Mouse (Mus musculus): ENCODE data around the gene Lgi1.

The Lgi1 gene

DNA sequence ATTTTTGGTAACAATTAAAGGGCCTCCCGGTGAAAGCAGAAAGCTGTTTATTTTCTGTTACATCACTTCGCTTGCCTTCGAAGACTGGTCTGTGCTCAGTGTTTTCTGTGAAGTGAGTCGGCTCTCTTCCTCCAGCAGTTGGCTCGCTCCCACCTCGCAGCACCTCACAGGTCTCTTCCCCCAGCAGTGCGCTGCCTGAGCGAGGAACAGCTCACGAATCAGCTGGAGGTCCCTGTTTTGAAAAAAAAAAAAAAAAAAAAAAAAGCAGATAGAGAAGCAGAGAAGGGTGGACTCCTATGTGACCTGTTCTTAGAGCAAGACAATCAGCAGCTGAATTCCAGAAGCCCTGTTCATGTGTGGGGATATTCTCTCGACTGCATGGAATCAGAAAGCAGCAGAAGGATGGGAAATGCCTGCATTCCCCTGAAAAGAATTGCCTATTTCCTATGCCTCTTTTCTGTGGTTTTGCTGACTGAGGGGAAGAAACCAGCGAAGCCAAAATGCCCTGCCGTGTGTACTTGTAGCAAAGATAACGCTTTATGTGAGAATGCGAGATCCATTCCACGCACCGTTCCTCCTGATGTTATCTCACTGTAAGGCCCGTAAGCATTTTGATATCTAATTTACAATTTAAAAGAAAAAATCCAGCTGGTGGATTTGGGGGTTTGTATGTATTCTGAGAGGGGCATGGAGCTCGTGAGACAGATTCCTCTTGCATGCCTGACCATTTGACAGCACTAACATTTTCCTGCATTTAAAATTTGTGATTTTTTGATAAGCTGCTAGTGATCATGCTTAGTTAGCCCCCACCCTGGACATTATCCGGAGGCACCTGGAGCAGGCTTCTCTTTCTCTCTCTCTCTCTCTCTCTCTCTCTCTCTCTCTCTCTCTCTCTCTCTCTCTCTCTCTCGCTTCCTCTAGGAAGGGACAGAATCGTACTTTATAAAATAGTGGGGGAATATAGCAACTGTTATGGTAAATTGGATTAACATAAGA is at the start of gene Lgi1:
Gene Lgi1, plus strand, starts transcription at position 32 of the 996 bp plus-strand sequence.
- POLR2A ChIA-PET: interaction anchor here (0.6 to 17.4 kb wide), 17 partner anchors 10 to 884 kb away, joined by 3 to 331 read pairs (median 4); no protein-coding TSS in a partner anchor
- CTCF ChIA-PET: interaction anchor here (0.5 to 2.4 kb wide), 8 partner anchors 11 to 722 kb away, joined by 3 to 9 read pairs (median 3); no protein-coding TSS in a partner anchor

DNA sequence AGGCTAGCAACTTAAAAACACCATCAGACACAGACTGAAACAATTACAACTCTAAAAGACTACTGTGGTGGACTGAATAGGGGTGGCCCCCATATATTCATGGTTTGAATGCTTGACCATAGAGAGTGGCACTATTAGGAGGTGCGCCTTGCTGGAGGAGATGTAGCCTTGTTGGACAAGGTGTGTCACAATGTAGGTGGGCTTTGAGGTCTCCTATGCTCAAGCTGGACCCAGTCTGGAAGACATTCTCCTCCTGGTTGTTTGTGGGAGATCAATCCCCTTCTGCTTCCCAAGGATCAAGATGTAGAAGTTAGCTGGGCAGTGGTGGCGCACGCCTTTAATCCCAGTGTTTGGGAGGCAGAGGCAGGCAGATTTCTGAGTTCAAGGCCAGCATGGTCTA is 46.6 kb upstream of the Lgi1 start:
- CTCF ChIA-PET: interaction anchor here in 1 of 4 experiments (1.0 kb wide), 1 partner anchor 98 kb away, joined by 3 read pairs; no protein-coding TSS in a partner anchor
- POLR2A ChIA-PET: interaction anchor here in 1 of 4 experiments (0.8 kb wide), 1 partner anchor 198 kb away, joined by 3 read pairs; no protein-coding TSS in a partner anchor

DNA sequence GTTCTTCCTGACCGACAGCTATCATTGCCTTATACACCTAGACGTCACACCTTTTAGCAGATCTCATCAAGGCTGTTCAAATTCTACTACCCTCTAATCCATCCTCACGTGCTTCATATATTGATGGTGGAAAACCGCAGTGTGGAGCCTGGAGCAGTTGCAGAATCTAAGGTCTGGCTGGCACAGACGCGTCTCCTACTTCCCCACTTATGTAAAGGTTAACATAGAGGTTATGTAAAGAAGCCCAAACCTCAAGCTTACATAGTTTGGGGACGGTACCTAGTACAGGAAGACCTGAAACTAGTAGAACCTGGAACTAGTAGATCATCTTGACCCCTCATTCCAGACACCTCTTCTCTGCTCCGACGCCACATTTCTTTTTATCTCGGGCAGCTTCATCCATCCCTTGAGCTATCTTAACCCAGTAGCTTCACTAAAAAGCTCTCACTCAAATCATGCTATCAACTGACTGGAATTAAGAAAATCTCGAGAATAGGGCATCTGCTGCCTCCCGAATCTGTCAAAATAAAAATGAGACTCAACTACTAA is 40.9 kb upstream of the Lgi1 start:
- ChIA-PET POLR2A (interaction anchor here in 3 of 4 experiments (0.7 to 6.0 kb wide), 23 partner anchors 9 to 302 kb away, joined by 3 to 73 read pairs (median 5); no protein-coding TSS in a partner anchor), CTCF (interaction anchor here (0.7 to 1.8 kb wide), 10 partner anchors 14 to 268 kb away, joined by 3 to 8 read pairs (median 3); no protein-coding TSS in a partner anchor)

DNA sequence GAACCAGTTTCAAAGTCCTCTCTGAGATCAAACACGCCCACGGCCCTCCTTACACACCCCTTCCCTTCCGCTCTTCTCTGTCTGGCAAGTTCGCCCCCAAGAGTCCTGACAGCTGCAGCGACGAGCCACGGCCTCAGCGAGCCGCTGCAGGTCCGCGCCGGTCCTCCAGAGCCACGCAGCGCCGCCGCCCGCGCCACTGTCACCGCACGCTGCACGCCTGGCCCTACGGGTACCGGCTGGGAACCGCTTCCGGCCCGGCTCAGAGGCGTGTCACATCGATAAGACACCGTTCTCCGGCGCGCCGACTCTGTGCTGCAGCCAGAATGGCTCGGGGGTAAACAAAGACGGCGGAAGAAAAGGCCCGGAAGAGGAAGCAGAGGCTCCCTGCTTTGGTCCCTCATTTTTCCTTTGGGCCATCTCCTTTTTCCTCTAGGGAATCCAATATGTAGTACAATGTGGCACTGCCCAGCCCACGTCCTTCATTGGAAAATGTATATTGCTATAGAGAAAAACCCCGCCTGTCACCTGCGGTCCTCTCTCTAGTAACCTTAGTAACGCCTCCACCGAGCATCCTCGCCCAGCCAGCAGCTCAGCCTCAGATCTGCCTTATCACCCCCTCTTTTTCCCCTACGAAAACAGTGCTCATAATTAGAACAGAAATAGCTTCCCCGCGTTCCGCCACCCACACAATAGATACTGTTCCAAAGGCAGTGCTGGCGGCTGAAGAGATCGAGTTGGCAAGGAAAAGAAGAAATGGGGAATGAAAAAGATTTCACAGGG is 40.2 kb upstream of the Lgi1 start, which contains the start of gene Fra10ac1:
Gene Fra10ac1, minus strand, starts transcription at position 252 of the 780 bp plus-strand sequence.
- ChIA-PET CTCF (interaction anchor here (0.5 to 1.8 kb wide), 11 partner anchors 18 to 268 kb away, joined by 3 to 10 read pairs (median 4); no protein-coding TSS in a partner anchor), POLR2A (interaction anchor here (0.6 to 6.0 kb wide), 37 partner anchors 8 to 520 kb away, joined by 3 to 73 read pairs (median 4); no protein-coding TSS in a partner anchor)

DNA sequence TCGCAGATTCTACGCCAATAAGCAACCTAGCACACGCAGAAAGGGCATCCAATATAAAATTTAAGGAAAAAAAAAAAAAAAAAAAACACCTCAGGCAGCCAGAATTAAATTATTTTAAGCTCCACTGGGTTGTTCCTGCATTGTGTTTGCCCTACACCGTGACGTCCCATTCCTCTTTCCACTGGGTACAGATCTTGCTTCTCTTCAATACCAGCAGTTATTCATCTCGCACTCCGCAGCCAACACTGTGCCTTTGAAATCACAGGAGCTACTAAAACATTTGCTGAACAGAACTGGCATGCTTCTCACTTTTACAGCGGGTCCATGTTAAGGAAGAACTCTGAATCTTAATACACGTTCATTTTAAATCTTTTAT is 39.7 kb upstream of the Lgi1 start:
- ChIA-PET CTCF (interaction anchor here in 3 of 4 experiments (0.6 to 1.8 kb wide), 7 partner anchors 18 to 785 kb away, joined by 3 to 10 read pairs (median 4); no protein-coding TSS in a partner anchor), POLR2A (interaction anchor here in 3 of 4 experiments (0.6 to 6.0 kb wide), 26 partner anchors 10 to 737 kb away, joined by 3 to 73 read pairs (median 4); no protein-coding TSS in a partner anchor)

DNA sequence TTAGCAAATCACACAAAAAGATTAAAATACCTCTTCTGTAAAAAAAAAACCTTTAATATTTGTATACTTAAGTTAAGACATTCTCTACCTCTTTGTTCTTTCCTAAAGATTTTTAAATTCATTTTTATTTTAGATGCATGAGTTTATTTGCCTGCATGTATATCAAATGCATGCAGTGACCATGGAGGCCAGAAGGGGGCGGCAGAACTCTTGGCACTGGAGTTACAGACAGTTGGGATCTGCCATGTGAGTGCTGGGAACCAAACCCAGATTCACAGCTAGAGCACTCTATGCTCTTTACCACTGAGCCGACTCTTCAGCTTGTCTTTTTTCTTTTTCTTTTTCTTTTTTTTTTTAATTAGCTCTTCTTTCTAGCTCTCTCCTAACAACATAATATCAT is 35.6 kb upstream of the Lgi1 start:
- CTCF ChIA-PET: interaction anchor here in 3 of 4 experiments (0.5 to 1.8 kb wide), 9 partner anchors 9 to 525 kb away, joined by 3 to 16 read pairs (median 5); no protein-coding TSS in a partner anchor
- POLR2A ChIA-PET: interaction anchor here (0.6 to 2.3 kb wide), 15 partner anchors 9 to 206 kb away, joined by 3 to 13 read pairs (median 4); no protein-coding TSS in a partner anchor

DNA sequence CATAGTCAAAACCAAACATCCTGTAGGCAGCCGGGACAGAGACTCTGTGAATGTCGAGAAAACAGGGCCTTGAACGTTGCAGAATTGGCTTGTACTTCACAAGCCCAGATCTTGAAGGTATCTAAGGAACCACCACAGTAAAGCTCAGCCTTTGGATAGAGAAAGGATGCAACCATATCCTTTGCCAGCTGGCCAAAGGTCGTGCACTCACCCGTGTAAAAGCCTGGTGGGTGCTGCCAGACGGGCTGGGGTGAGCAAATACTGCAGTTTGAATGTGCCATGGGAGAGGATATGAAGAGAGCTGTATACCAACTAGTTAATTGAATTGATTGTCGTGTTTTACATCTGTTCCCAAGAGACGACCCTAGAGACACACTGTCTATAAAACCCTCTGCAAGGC is 32.2 kb upstream of the Lgi1 start:
- CTCF ChIA-PET: interaction anchor here in 1 of 4 experiments (0.6 kb wide), 1 partner anchor 107 kb away, joined by 3 read pairs; the partner anchor contains the start of gene Rbp4

DNA sequence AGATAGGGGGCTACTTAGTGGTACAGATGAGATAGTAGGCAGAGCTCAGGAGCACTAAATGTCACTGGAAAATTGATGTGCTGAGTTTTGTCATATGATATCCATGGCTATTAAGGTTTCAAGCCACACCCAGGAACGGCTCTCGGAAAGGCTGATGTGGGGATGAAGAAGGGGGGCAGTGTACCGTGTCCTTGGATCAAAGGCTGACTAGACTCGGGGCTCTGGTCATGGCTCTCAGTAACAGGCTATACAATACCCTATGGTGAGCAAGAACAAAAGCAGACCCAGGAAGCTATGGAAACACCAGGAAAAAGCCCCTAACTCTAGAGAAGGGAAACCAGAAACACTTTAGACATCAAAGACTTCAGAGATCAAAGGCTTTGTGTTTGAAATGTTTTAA is 31.8 kb upstream of the Lgi1 start:
- CTCF ChIA-PET: no interaction called here
- POLR2A ChIA-PET: interaction anchor here in 1 of 4 experiments (0.5 to 1.9 kb wide), 8 partner anchors 9 to 104 kb away, joined by 3 to 8 read pairs (median 5); partner anchors contain the start of gene Fra10ac1

More for the DNA sequence above, 32.2 kb upstream of the Lgi1 start:
- POLR2A ChIA-PET: interaction anchor here in 1 of 4 experiments (0.9 to 1.9 kb wide), 7 partner anchors 9 to 105 kb away, joined by 3 to 8 read pairs (median 3); partner anchors contain the start of gene Fra10ac1

DNA sequence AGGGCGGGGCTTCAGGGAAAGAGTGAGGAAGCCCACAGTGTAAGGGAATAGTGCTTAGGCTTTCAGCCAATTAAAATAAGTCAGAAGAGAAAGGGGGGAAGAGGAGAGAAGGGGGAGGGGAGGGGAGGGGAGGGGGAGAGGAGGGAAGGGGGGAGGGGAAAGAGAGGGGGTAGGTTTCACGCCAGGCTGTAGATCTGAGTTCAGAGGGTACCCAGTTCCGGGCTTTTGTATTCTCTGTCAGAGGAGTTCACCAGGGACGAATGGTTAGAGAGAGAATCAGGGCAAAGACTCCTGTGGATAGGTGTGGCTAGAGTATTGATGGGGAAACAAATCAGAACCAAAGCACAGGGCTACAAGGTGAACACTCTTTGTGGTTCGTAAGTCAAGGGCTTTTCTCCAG is 27.8 kb upstream of the Lgi1 start:
- POLR2A ChIA-PET: interaction anchor here in 3 of 4 experiments (0.5 to 9.3 kb wide), 18 partner anchors 12 to 203 kb away, joined by 3 to 136 read pairs (median 5); partner anchors contain the start of genes Fra10ac1 (in 1 of the 3) and Slc35g1 (in 1 of the 3)
- CTCF ChIA-PET: interaction anchor here in 3 of 4 experiments (0.6 to 3.7 kb wide), 6 partner anchors 17 to 421 kb away, joined by 3 to 18 read pairs (median 4); no protein-coding TSS in a partner anchor

DNA sequence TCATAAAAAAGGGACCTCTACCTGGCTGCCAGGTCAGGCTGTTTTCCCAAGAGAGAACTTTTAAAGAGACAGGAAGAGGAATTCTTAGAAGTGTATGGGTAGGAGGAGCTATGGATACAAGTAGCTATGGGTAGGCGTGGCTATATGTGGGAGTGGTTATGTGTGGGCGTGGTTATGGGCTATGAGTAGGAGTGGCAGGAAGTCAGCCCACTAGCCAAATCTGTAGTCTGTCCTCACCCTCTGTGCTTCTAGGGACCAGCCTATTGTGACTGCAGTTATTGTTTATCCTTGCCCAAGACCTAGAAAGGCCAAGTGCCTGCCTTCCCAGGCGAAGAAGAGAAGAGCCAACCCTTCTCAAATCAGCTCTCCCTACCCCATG is 26.5 kb upstream of the Lgi1 start:
- ChIA-PET CTCF (interaction anchor here in 3 of 4 experiments (0.5 to 3.7 kb wide), 13 partner anchors 9 to 636 kb away, joined by 3 to 18 read pairs (median 4); no protein-coding TSS in a partner anchor), POLR2A (interaction anchor here in 3 of 4 experiments (0.6 to 9.3 kb wide), 65 partner anchors 9 to 677 kb away, joined by 3 to 136 read pairs (median 4); partner anchors contain the start of genes Ffar4 (in 1 of the 3), Fra10ac1 (in 1 of the 3) and Lgi1 (in 1 of the 3))

DNA sequence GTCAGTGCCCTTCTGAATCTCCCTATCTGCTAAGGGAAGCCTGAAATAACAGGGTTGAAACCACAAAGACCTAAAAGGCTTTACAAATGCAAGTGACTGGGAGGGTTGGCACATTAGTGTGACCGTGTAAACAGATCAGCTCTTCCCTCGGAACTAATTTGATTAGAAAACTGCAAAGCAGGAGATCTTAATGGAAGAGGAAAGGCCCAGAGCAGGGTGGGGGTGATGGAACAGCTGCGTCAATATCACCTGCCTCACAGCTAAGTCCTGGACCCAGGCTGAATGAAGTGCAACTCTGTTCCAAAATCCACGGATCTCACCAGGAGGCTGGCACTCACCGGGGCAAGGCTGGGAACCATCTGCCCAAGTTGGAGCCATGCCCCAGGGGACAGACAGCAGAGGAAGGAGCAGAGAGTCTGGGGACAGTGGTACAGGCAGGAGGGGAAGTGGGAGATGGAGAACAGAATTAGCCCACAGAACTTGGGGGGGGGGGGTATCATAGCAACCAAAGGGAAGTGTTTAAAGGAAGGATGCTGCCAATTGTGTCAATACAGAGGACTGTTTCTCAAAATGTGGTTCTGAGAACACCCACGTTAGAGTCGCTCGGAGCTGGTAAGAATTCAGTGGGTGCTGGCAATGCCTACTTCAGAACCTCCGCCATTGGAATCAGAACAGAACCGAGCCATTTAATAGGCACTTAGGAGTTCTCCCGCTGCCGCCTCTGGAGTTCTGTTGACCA is 26.0 kb upstream of the Lgi1 start:
- ChIA-PET POLR2A (interaction anchor here in 3 of 4 experiments (0.7 to 9.3 kb wide), 52 partner anchors 8 to 677 kb away, joined by 3 to 136 read pairs (median 5); partner anchors contain the start of genes Ffar4 (in 1 of the 3), Fra10ac1 (in 1 of the 3) and Lgi1 (in 1 of the 3)), CTCF (interaction anchor here (0.5 to 3.7 kb wide), 9 partner anchors 9 to 283 kb away, joined by 3 to 18 read pairs (median 7); no protein-coding TSS in a partner anchor)

DNA sequence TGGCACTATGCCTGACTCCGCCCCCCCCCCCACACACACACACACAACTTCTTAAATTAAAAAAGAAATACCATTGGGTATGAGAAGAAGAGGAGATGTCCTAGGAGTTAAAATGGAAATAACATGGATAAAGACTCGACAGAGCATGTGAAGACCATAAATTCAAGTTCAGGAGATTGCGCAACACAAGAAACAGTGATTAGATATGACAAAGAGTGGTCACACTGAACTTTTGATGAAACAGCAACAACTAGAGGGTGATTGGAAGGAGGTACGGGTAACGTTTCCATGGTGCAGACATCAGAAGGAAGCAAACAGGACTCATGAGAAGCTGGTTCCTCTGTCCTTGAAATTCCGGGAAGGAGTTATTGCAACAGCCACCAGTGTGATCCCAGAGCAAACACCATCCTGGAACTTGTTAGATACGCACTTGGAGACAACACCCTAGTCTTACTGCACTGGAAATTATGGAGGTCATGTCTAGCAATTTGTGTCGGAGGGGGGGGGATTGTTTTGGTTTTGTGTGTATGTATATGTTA is 22.0 kb upstream of the Lgi1 start:
- CTCF ChIA-PET: interaction anchor here in 3 of 4 experiments (0.6 to 3.0 kb wide), 4 partner anchors 11 to 110 kb away, joined by 3 to 9 read pairs (median 4); no protein-coding TSS in a partner anchor
- POLR2A ChIA-PET: interaction anchor here (0.7 to 9.3 kb wide), 5 partner anchors 12 to 90 kb away, joined by 3 to 136 read pairs (median 4); no protein-coding TSS in a partner anchor

DNA sequence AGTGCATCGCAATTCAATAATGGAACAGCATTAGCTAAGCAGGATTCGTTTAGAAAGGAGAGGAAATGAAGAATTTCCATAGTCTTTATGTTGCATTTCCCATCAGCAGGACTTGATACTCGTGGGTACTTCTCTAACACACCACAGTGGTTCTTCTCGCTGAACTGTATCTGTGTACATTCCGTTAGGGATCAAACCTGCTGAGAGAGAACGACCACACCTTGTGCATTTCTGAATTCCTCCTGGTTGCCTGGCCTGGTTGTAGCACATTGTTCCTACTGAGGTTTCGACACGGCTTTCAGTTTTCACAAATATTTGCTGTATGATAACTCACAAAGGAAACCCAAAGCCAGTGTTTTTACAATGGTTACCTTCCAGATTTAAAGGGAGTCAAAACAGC is 19.6 kb upstream of the Lgi1 start:
- ChIA-PET CTCF (interaction anchor here in 1 of 4 experiments (3.0 kb wide), 1 partner anchor 9 kb away, joined by 9 read pairs; no protein-coding TSS in a partner anchor), POLR2A (interaction anchor here in 2 of 4 experiments (0.7 to 1.3 kb wide), 3 partner anchors 8 to 16 kb away, joined by 3 read pairs; no protein-coding TSS in a partner anchor)

DNA sequence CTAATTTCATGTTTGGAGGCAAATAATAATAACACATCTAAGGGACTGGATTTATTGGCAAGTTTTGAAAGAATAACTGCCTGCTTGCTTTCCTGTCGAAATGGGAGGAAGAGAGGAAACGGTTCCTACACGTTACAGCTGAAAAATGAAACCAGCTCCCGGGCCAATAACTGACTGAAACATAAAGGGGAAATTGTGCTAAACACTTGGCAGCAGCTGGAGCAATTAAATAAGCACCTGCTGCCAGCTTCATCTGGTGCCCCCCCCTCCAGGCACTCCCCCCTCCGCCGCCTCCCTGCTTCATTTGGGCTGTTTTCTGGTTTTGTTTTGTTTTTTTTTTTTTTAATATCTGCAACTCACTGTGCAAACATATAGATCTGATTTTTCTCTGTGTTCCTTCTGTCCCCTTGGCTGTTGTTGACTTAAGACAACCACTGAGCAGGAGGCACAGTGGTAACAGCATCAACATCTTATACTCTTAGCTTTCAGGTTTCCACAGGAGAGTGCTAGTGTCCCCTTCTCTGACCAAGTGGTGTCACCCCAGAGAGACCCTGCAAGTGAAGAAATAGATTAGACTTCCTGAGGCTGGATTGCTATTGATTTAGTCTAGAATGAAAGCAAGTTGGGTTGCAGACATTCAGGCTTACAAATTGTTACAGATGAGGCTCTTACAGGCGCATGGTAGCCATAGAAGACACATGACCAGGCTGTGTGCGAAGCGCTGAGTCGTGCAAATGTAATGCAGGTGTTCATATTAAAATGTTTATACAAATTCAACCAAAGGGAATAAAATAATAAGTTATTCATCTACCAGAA is 18.8 kb upstream of the Lgi1 start:
- CTCF ChIA-PET: no interaction called here
- POLR2A ChIA-PET: interaction anchor here in 3 of 4 experiments (0.7 to 2.7 kb wide), 6 partner anchors 8 to 104 kb away, joined by 3 to 8 read pairs (median 4); no protein-coding TSS in a partner anchor

DNA sequence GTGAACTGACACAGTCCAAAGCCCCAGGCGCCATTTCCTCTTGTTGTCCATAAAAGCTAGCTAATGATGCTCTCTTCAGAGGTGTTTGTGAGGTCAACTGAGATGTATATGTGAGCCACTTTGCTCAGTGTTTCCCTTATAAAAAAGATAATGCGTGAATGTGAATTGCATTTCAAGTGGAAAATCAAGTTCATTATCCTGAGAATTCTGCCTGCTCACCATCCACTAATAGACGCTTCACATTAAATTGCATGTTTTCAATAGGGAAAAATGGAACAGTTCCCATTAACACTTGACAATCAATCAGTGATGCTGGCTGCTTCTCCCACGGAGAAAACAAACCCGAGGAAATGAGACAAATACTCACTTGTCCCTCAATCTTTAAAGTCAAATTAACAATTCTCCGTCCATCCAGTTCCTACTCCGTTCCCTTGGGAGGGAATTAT is 18.1 kb upstream of the Lgi1 start:
- CTCF ChIA-PET: no interaction called here
- POLR2A ChIA-PET: interaction anchor here in 2 of 4 experiments (0.8 to 2.7 kb wide), 6 partner anchors 7 to 103 kb away, joined by 3 to 8 read pairs (median 4); no protein-coding TSS in a partner anchor
